Mouse (Mus musculus) embryonic fibroblast, embryonic 13.5 days (primary cell): Measurements from ENCODE around the gene Inpp5f.

Experiments used
- CTCF ChIP-seq: IDR thresholded peaks from 2 replicates; pipeline ENCODE4 v1.5.1; 2011; ENCODE audit warnings: mild to moderate bottlenecking, control low read depth, low read length, moderate library complexity, borderline replicate concordance; ENCODE audit not compliant: insufficient read depth
- POLR2A ChIP-seq: IDR thresholded peaks from 2 replicates; pipeline ENCODE4 v1.6.1; 2011; ENCODE audit warnings: low read depth, mild to moderate bottlenecking, control low read depth, low read length, moderate library complexity

- no peak for TF ChIP-seq POLR2A
- no peak for TF ChIP-seq CTCF
Observed at GRCm38 (mm10) chr7:128613578-128613977, 2.5 kb downstream of the Inpp5f start.
